Mouse (Mus musculus): ENCODE measurements around the gene Klhdc10. TPM values are rescaled to one million over a fixed set of nuclear protein-coding genes. Genes with fewer than 3 reads are reported as not detected.

Klhdc10 gene
- polyA plus RNA-seq, 1 experiment from 2014 or later = 42.5 TPM

DNA sequence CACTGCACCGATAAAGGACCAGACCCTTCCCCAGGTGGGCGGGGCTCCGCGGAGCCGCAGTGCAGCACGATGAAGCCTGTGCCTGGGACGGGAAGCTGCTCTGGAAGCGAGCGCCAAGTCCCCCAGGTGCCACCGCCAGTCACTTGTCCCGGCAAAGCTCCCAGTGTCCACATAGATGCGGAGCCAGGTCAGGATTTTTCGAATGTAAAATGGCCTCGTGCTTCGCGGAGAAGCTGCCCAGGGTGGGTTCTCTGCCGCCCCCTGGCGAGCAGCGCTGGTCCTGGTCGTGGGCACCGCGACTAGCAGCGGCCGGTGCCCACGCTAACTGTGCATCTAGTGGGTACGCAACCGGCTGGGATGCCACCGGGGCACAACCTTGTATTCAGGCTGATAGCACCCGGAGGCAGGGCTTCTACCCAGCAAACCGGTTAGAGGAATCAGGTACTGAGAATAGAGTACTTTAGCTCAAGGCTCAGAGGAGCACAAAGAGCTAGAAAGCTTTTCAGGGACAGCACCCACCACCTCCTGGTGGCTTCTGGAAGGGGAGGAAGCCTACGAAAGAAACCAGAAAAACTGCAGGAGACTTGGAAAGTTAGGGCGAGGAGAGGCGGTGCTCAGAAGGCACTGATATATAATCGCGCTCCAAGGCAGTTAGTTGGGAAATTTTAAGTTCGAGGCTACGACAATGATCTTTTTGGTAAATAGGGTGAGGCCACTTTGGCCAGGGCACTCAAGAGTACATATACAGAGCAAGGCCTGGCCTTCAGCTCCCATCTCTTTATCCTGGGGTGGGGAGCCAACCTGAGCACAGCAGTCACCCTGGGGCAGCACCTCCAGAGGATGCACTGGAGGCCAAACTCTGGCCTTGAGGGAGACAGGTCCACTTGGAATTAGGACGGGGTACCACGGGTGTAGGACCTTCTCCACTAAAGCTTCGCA is 58.4 kb downstream of the Klhdc10 start:
- Histone ChIP-seq H3K4me1 (peaks cover 34% of the 10 kb centered on the region), H3K4me3 (peak overlapping the region; percentile 38), H3K27ac (peak overlapping the region; percentile 98), H3K9ac (peak overlapping the region; percentile 50), H3K27me3 (no peaks in the 10 kb centered on the region), H3K4me2 (replicated peaks) (peak overlapping the region; percentile 57), H3K36me3 (peaks cover 7% of the 10 kb centered on the region), H3K9me3 (replicated peaks) (no peaks in the 10 kb centered on the region; the same call in 1 of the 2 replicates)
- 6% methylated on average over 40 of the region's 40 CpGs for WGBS
- peak; percentile 39 for ATAC-seq (ENCODE audit: low FRiP score)

DNA sequence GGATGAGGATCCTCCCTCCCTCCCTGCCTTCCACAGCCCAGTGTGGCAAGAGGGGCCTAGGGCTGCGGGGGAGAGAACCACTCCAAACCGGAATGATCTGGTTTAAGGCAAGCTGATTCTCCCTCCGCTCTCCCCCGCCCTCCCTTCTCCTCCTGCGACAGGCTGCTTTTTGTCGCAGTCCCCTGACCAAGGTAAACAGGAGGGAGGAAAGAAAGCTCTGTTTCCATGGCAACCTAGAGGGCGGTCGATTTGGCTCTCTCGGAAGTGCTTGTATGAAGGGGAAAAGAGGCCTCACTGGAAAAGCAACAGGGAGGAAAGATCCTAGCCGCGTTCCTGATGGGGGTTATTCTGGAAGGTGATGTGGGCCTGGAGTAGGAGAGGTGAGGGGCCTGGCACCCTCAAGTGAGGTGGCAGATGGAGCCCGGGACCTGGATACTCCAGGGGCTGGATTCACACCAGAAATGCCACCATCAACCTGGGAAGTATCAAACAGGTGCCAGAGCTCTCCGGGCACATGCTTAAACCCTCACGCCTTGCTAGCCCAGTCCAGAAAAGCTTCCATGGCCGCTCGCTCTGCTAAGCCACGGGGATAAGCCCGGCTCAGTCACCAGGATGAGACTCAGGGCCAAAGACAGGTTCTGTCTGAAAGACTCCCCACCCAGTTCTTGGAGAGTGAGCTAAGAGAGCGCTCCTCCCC is 59.2 kb downstream of the Klhdc10 start:
- H3K4me1 ChIP-seq = peaks cover 34% of the 10 kb centered on the region
- H3K9ac ChIP-seq = peak overlapping the region; percentile 50
- no peaks in the 10 kb centered on the region for H3K36me3 ChIP-seq
- H3K4me2 ChIP-seq (replicated peaks) = peak overlapping the region; percentile 57
- H3K27ac ChIP-seq = peak overlapping the region; percentile 98
- peak; percentile 91 for ATAC-seq (ENCODE audit: low FRiP score)
- H3K9me3 ChIP-seq (replicated peaks) = no peaks in the 10 kb centered on the region; the same call in 1 of the 2 replicates
- H3K4me3 ChIP-seq = peak overlapping the region; percentile 12; the same call in 1 of the 2 replicates
- WGBS = 14% methylated on average over 19 of the region's 19 CpGs
- no peaks in the 10 kb centered on the region for H3K27me3 ChIP-seq

DNA sequence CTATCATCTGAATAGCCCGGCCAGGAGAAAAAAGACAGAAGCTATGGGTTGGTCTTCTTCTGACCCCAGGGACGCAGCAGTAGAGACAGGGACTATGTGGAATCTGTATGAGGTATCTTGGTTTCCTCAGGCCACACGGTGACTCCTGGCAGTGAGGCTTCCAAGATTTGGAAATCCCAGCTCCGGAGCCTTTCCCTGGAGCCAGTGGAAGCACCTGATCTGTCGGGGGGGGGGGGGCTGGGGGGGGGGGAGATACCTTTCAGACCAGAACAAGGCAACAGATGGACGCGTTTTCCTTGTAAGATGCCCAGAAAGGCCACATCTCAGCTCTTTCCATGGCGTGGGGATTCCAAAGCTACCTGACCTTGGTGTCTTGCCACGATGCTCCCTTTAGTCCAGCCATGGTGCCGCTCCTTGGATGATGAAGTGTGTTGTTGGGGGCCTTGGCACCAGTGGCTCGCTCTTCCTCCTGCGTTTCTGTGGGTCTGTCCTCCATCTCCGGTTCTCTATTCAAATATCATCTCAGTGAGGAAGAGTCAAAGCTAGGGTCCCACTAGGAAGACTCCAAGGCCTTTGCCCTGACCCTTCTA is 60.2 kb downstream of the Klhdc10 start:
- Histone ChIP-seq H3K9ac (no peak overlapping the region), H3K36me3 (no peaks in the 10 kb centered on the region), H3K9me3 (replicated peaks) (no peaks in the 10 kb centered on the region), H3K4me3 (no peak overlapping the region), H3K4me2 (replicated peaks) (no peak overlapping the region), H3K27me3 (no peaks in the 10 kb centered on the region), H3K27ac (no peak overlapping the region; the same call in 1 of the 2 replicates), H3K4me1 (peaks cover 34% of the 10 kb centered on the region)
- WGBS = 93% methylated on average over 12 of the region's 13 CpGs
- ATAC-seq (ENCODE audit: low FRiP score) = no peak

DNA sequence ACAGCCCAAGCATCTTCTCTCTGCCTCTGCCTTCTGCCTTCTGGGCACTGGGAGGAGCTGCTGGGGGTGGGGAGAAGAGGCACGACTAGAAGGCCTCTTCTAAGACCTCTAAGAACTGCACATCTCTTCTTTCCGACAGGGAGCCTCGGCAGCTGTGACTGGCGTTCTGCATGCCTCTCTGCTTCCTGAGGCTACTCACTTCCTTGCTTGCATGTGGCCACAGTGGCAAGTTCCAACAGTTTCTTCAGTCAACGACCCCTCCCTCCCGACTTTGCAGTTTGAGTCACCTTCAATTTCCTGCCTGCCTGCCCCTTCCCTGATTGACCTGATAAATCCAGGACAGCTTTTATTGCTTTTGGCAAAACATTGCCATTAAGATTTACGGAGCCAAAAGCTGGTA is 61.2 kb downstream of the Klhdc10 start:
- Histone ChIP-seq H3K27me3 (no peaks in the 10 kb centered on the region), H3K4me3 (no peak overlapping the region), H3K4me1 (peaks cover 34% of the 10 kb centered on the region), H3K4me2 (replicated peaks) (no peak overlapping the region), H3K9ac (no peak overlapping the region), H3K27ac (peak overlapping the region; percentile 23), H3K36me3 (no peaks in the 10 kb centered on the region), H3K9me3 (replicated peaks) (no peaks in the 10 kb centered on the region)
- 44% methylated on average over 7 of the region's 7 CpGs for WGBS
- no peak for ATAC-seq (ENCODE audit: low FRiP score)

DNA sequence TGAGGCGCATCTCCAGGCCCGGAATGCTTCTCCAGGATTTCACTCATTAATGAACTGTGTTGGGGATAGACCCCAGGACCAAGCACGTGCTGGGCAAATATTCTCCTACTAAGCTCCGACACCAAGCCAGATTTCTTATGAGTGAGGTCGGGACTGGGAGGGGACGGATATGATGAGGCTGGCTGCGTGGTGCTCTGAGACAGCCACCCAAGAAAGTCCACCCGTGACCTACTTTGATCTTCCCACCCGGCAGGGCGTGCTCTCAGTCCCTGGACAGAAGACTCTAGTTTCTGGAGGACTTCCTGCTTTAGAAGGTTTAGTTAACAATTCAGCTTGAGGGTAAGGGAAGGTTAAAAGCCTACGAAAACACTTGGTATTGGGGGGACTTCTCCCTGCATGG is 63.9 kb downstream of the Klhdc10 start:
- Histone ChIP-seq H3K27ac (no peak overlapping the region), H3K27me3 (no peaks in the 10 kb centered on the region), H3K4me2 (replicated peaks) (no peak overlapping the region), H3K36me3 (no peaks in the 10 kb centered on the region), H3K4me3 (no peak overlapping the region), H3K9me3 (replicated peaks) (no peaks in the 10 kb centered on the region), H3K4me1 (peaks cover 32% of the 10 kb centered on the region), H3K9ac (no peak overlapping the region)
- 89% methylated on average over 11 of the region's 11 CpGs for WGBS
- ATAC-seq (ENCODE audit: low FRiP score) = no peak

DNA sequence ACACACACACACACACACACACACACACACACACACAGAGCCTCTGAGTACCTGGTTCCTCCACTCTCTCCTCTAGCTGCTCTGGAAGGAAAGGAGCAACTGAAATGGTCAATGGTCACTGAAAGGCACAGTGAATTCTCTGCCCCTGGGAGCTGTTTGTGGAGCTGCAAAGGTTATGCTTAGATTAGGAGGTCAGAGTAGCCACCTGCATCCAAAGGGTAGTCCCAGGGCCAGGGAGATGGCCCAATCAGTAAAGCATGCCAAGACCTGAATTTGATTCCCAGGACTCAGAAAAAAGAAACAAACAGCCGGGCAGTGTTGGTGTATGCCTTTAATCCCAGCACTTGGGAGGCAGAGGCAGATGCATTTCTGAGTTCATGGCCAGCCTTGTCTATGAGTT is 66.4 kb downstream of the Klhdc10 start:
- Histone ChIP-seq H3K36me3 (no peaks in the 10 kb centered on the region), H3K4me1 (peaks cover 14% of the 10 kb centered on the region), H3K27me3 (no peaks in the 10 kb centered on the region), H3K4me2 (replicated peaks) (no peak overlapping the region), H3K4me3 (no peak overlapping the region), H3K9ac (no peak overlapping the region), H3K27ac (no peak overlapping the region), H3K9me3 (replicated peaks) (no peaks in the 10 kb centered on the region)
- 68% methylated on average over 1 of the region's 1 CpGs for WGBS
- no peak for ATAC-seq (ENCODE audit: low FRiP score)

DNA sequence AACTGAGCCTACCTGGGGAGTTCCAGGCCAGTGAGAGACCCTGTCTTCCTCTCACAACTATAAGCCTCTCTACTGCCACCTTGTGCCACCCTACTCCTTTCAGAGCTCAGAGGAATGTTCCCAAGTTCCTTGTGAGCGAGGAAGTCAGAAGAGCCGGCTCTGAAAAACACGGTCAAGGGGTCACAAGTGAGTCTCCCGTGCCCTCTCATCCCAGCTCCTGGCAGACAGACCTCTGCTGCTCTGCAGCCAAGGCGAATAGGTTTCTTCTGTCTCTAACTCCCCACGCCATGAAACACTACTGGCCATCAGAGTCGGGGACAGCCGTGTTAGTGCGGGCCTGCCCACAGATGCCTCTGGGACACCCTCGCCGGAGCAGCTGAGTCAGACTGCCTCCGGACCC is 67.0 kb downstream of the Klhdc10 start:
- Histone ChIP-seq H3K36me3 (no peaks in the 10 kb centered on the region), H3K4me1 (peaks cover 14% of the 10 kb centered on the region), H3K27me3 (no peaks in the 10 kb centered on the region), H3K9ac (no peak overlapping the region), H3K4me3 (no peak overlapping the region), H3K27ac (peak overlapping the region; percentile 30; the same call in 1 of the 2 replicates), H3K4me2 (replicated peaks) (no peak overlapping the region), H3K9me3 (replicated peaks) (no peaks in the 10 kb centered on the region)
- no peak for ATAC-seq (ENCODE audit: low FRiP score)
- 60% methylated on average over 12 of the region's 12 CpGs for WGBS

DNA sequence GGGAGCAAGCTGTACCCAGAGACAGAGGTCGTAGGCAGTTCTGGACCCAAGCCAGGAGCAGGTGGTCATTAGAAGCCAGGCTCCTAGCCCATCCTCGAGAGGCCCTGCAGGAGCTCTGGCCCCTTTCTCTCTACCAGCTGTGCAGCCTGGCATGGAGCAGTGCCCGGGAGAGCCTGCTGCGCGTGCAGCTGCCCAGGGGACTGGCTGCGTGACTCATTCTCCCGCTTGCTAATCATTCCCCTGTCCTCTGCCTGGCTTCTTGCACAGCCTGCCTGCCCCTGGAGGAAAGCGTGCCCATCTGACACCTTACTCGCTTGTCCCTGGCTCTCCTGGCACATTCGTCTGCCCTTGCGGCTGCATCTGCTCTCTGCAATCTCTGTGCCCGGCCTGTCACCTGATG is 67.7 kb downstream of the Klhdc10 start:
- H3K4me2 ChIP-seq (replicated peaks) = no peak overlapping the region
- no peaks in the 10 kb centered on the region for H3K36me3 ChIP-seq
- peaks cover 11% of the 10 kb centered on the region for H3K4me1 ChIP-seq
- H3K9ac ChIP-seq = no peak overlapping the region; the same call in 1 of the 2 replicates
- no peaks in the 10 kb centered on the region for H3K9me3 ChIP-seq (replicated peaks)
- H3K4me3 ChIP-seq = no peak overlapping the region
- ATAC-seq (ENCODE audit: low FRiP score) = peak; percentile 76
- no peaks in the 10 kb centered on the region for H3K27me3 ChIP-seq
- 77% methylated on average over 12 of the region's 12 CpGs for WGBS
- peak overlapping the region; percentile 30; the same call in 1 of the 2 replicates for H3K27ac ChIP-seq

DNA sequence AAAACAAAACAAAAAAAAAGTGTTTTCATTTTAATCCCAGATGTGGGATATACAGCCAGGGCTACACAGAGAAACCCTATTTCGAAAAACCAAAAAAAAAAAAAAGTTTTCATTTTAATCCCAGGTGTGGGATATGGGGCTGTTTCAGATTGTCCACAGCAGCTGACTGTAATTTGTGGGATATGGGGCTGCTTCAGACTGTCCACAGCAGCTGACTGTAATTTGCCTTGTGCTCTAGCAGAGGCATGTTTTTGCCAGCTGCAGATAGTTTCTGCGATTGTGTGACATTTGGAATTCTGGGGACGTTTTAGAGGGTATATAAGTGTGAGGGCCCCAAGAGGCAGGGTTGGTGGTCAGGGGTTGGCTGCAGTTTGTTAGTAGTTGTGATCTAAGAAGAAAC is 70.0 kb downstream of the Klhdc10 start:
- 79% methylated on average over 3 of the region's 3 CpGs for WGBS
- H3K4me1 ChIP-seq = peaks cover 11% of the 10 kb centered on the region
- no peak overlapping the region for H3K4me3 ChIP-seq
- no peaks in the 10 kb centered on the region for H3K36me3 ChIP-seq
- H3K27ac ChIP-seq = no peak overlapping the region
- H3K9me3 ChIP-seq (replicated peaks) = no peaks in the 10 kb centered on the region
- no peak for ATAC-seq (ENCODE audit: low FRiP score)
- no peak overlapping the region for H3K9ac ChIP-seq
- H3K27me3 ChIP-seq = no peaks in the 10 kb centered on the region
- no peak overlapping the region for H3K4me2 ChIP-seq (replicated peaks)

DNA sequence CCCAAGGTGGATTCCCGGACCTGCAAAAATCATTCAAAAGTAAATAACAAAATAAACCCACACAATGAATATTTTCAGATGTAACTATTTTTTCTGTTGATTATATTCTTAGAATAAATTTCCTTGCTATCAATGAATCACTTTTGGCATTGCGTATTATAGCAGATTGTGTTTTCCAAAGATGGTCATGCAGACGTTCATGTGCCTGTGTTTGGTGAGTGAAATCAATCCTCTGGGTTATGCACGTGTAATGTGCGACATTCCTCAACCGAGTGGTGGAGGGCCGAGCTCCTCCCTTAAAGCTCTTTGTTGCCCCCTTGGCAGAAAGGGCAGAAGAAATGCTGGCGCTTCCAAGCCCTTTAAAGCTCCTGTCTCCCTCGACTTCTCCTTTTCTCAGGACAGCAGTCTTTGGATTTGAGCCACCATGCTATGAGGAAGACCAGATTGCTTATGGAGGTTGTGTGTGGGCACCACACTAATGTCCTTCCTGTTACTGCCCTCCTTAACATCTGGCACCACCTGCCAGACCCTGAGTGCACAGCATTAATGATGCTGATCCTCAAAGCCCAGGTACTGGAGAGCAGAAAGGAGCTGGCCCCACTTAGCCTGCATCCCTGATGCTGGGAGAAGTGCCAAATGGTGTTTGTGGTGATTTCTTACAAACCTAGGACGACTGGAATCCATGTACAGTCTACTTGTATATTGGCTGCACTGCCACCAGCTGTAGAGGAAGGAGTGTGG is 74.5 kb downstream of the Klhdc10 start:
- H3K4me1 ChIP-seq = no peaks in the 10 kb centered on the region
- no peak overlapping the region for H3K4me2 ChIP-seq (replicated peaks)
- no peaks in the 10 kb centered on the region for H3K9me3 ChIP-seq (replicated peaks)
- no peak overlapping the region for H3K4me3 ChIP-seq
- no peak overlapping the region for H3K9ac ChIP-seq
- H3K36me3 ChIP-seq = peaks cover 16% of the 10 kb centered on the region
- 78% methylated on average over 10 of the region's 10 CpGs for WGBS
- no peaks in the 10 kb centered on the region for H3K27me3 ChIP-seq
- ATAC-seq (ENCODE audit: low FRiP score) = no peak
- no peak overlapping the region for H3K27ac ChIP-seq

DNA sequence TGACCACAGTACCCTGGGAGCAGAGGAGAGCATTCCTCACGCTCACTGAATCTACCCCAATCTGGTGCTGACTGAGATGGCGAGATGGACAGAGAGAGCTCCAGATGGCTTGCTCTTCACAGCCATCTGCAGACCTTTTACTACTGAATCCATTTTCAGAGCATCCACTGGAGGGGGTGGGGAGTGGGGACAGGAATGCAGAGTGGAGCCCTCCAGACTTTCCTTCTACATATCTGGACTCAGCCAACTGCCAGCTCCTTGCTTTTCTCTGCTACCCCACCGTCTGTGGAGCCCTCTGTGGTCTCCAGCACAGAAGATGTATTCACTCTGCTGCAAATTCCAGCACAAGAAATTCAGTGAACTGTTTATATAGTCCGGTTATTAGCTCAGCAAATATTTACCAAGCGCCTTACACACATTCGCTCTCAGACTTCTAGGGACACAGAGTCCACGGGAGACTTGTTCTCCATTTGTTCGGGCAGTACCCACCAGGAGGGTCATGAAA is 75.6 kb downstream of the Klhdc10 start:
- Histone ChIP-seq H3K27me3 (no peaks in the 10 kb centered on the region), H3K4me1 (no peaks in the 10 kb centered on the region), H3K4me3 (no peak overlapping the region), H3K4me2 (replicated peaks) (no peak overlapping the region), H3K9ac (no peak overlapping the region), H3K9me3 (replicated peaks) (no peaks in the 10 kb centered on the region), H3K27ac (no peak overlapping the region), H3K36me3 (peaks cover 19% of the 10 kb centered on the region)
- ATAC-seq (ENCODE audit: low FRiP score) = no peak
- WGBS = 82% methylated on average over 8 of the region's 8 CpGs
